Mouse (Mus musculus): ENCODE measurements at regions not wholly inside any gene's neighbourhood (a gene's known extent, or its start where the extent isn't known, plus 50 kb on each side); places are given as distances from the start of the nearest gene placed in this dataset.
A peak's percentile ranks its signal among the peaks of the same experiment; 100 is the strongest.

- TF ChIP-seq MYOG (IDR thresholded peaks at IDR 0.05; ENCODE audit: control insufficient read depth in 1 of 3, insufficient read depth in 1 of 3, insufficient read length in 2 of 3, low read depth in 2 of 3) (no peak), POLR2A (IDR thresholded peaks at IDR 0.05; ENCODE audit: insufficient read length, low read depth) (no peak), POLR2AphosphoS2 (IDR thresholded peaks at IDR 0.05; ENCODE audit: insufficient read length, low read depth) (no peak), TCF12 (IDR thresholded peaks at IDR 0.05; ENCODE audit: insufficient read depth, poor library complexity, severe bottlenecking) (no peak), MAX (IDR thresholded peaks at IDR 0.05; ENCODE audit: low read depth) (no peak), CEBPB (IDR thresholded peaks at IDR 0.05; ENCODE audit: insufficient read depth, poor library complexity, severe bottlenecking) (no peak), SRF (IDR thresholded peaks at IDR 0.05; ENCODE audit: control insufficient read depth, insufficient read length, low read depth) (no peak), USF1 (IDR thresholded peaks at IDR 0.05; ENCODE audit: low read depth) (no peak), MYOD1 (IDR thresholded peaks at IDR 0.05; ENCODE audit: control insufficient read depth in 1 of 3, insufficient read length in 2 of 3, low read depth in 2 of 3) (no peak), TCF3 (IDR thresholded peaks at IDR 0.05; ENCODE audit: insufficient read length, low read depth) (no peak), REST (IDR thresholded peaks at IDR 0.05; ENCODE audit: insufficient read depth, insufficient read length) (no peak), E2F4 (IDR thresholded peaks at IDR 0.05; ENCODE audit: insufficient read depth) (no peak)
- no peak overlapping the region for H3K4me3 ChIP-seq
These were observed 65.4 kb upstream of the Sv2b start for GRCm38 (mm10) chr7:75374506-75374905.

GRCm38 (mm10) chr7:75379595-75379994 lies 70.5 kb upstream of the Sv2b start:
- Histone ChIP-seq H3K4me3 (no peak overlapping the region), H3ac (ENCODE audit: control insufficient read depth, insufficient read length) (no peak overlapping the region), H3K79me2 (ENCODE audit: control insufficient read depth, insufficient read depth) (no peaks in the 10 kb centered on the region), H3K27me3 (ENCODE audit: control insufficient read depth, insufficient read depth, insufficient read length) (no peaks in the 10 kb centered on the region), H3K36me3 (ENCODE audit: control insufficient read depth, insufficient read depth) (no peaks in the 10 kb centered on the region), H3K4me2 (ENCODE audit: low read depth) (peak overlapping the region; percentile 62)
- TF ChIP-seq SRF (IDR thresholded peaks at IDR 0.05; ENCODE audit: control insufficient read depth, insufficient read length, low read depth) (no peak), CEBPB (IDR thresholded peaks at IDR 0.05; ENCODE audit: insufficient read depth, poor library complexity, severe bottlenecking) (no peak), TCF3 (IDR thresholded peaks at IDR 0.05; ENCODE audit: insufficient read length, low read depth) (no peak), MYOG (IDR thresholded peaks at IDR 0.05; ENCODE audit: control insufficient read depth in 1 of 3, insufficient read depth in 1 of 3, insufficient read length in 2 of 3, low read depth in 2 of 3) (peak in 1 of 3 experiments; percentile 12), TCF12 (IDR thresholded peaks at IDR 0.05; ENCODE audit: insufficient read depth, poor library complexity, severe bottlenecking) (no peak), MYOD1 (IDR thresholded peaks at IDR 0.05; ENCODE audit: control insufficient read depth in 1 of 3, insufficient read length in 2 of 3, low read depth in 2 of 3) (no peak), E2F4 (IDR thresholded peaks at IDR 0.05; ENCODE audit: insufficient read depth) (no peak), USF1 (IDR thresholded peaks at IDR 0.05; ENCODE audit: low read depth) (no peak)

More at GRCm38 (mm10) chr7:75374506-75374905, 65.4 kb upstream of the Sv2b start:
- no peaks in the 10 kb centered on the region for H3K36me3 ChIP-seq (ENCODE audit: control insufficient read depth, insufficient read depth)
- no peaks in the 10 kb centered on the region for H3K79me2 ChIP-seq (ENCODE audit: control insufficient read depth, insufficient read depth)
- H3K27me3 ChIP-seq (ENCODE audit: control insufficient read depth, insufficient read depth, insufficient read length), result no peaks in the 10 kb centered on the region
- H3ac ChIP-seq (ENCODE audit: control insufficient read depth, insufficient read length), result no peak overlapping the region
- no peak overlapping the region for H3K4me2 ChIP-seq (ENCODE audit: low read depth)

DNA sequence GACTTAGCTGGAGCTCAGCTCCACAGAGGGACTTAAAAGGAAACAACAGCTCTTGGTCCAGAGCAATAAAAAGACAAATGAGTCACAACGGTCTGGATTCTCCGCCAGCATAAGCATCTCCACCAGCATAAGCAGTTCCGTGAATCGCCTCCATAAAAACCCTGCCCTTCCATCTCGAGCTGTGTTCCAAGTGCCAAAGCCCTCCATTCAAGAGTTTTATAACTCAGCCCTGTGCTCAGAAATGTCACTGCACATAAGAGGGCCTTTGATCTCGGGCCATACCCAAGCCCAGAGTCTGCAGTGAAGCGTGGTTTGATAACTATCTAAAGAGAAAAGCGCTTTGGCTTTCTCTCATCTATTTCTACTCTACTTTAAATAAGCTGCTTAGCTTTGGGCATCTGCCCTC lies 70.8 kb upstream of the Akap13 start:
- Histone ChIP-seq H3K79me2 (ENCODE audit: control insufficient read depth, insufficient read depth) (no peaks in the 10 kb centered on the region), H3K4me3 (no peak overlapping the region), H3K36me3 (ENCODE audit: control insufficient read depth, insufficient read depth) (no peaks in the 10 kb centered on the region), H3K4me2 (ENCODE audit: low read depth) (peak overlapping the region; percentile 67), H3K27me3 (ENCODE audit: control insufficient read depth, insufficient read depth, insufficient read length) (no peaks in the 10 kb centered on the region), H3ac (ENCODE audit: control insufficient read depth, insufficient read length) (no peak overlapping the region)
- no peak for TF ChIP-seq USF1 (IDR thresholded peaks at IDR 0.05; ENCODE audit: low read depth)

- Histone ChIP-seq H3K36me3 (ENCODE audit: control insufficient read depth, insufficient read depth) (no peaks in the 10 kb centered on the region), H3K27me3 (ENCODE audit: control insufficient read depth, insufficient read depth, insufficient read length) (no peaks in the 10 kb centered on the region), H3K79me2 (ENCODE audit: control insufficient read depth, insufficient read depth) (no peaks in the 10 kb centered on the region), H3K4me2 (ENCODE audit: low read depth) (no peak overlapping the region), H3K4me3 (no peak overlapping the region), H3ac (ENCODE audit: control insufficient read depth, insufficient read length) (no peak overlapping the region)
- TF ChIP-seq MYOG (IDR thresholded peaks at IDR 0.05; ENCODE audit: control insufficient read depth in 1 of 3, insufficient read depth in 1 of 3, insufficient read length in 2 of 3, low read depth in 2 of 3), result no peak
- TF ChIP-seq MAX (IDR thresholded peaks at IDR 0.05; ENCODE audit: low read depth), result no peak
- TF ChIP-seq POLR2AphosphoS2 (IDR thresholded peaks at IDR 0.05; ENCODE audit: insufficient read length, low read depth), result no peak
- no peak for TF ChIP-seq POLR2A (IDR thresholded peaks at IDR 0.05; ENCODE audit: insufficient read length, low read depth)
- TF ChIP-seq CEBPB (IDR thresholded peaks at IDR 0.05; ENCODE audit: insufficient read depth, poor library complexity, severe bottlenecking), result no peak
- no peak for TF ChIP-seq USF1 (IDR thresholded peaks at IDR 0.05; ENCODE audit: low read depth)
- no peak for TF ChIP-seq TCF12 (IDR thresholded peaks at IDR 0.05; ENCODE audit: insufficient read depth, poor library complexity, severe bottlenecking)
- TF ChIP-seq TCF3 (IDR thresholded peaks at IDR 0.05; ENCODE audit: insufficient read length, low read depth), result no peak
- no peak for TF ChIP-seq MYOD1 (IDR thresholded peaks at IDR 0.05; ENCODE audit: control insufficient read depth in 1 of 3, insufficient read length in 2 of 3, low read depth in 2 of 3)
- no peak for TF ChIP-seq REST (IDR thresholded peaks at IDR 0.05; ENCODE audit: insufficient read depth, insufficient read length)
- no peak for TF ChIP-seq SRF (IDR thresholded peaks at IDR 0.05; ENCODE audit: control insufficient read depth, insufficient read length, low read depth)
- no peak for TF ChIP-seq E2F4 (IDR thresholded peaks at IDR 0.05; ENCODE audit: insufficient read depth)
These were observed 68.3 kb upstream of the Akap13 start for GRCm38 (mm10) chr7:75387033-75387432.

DNA sequence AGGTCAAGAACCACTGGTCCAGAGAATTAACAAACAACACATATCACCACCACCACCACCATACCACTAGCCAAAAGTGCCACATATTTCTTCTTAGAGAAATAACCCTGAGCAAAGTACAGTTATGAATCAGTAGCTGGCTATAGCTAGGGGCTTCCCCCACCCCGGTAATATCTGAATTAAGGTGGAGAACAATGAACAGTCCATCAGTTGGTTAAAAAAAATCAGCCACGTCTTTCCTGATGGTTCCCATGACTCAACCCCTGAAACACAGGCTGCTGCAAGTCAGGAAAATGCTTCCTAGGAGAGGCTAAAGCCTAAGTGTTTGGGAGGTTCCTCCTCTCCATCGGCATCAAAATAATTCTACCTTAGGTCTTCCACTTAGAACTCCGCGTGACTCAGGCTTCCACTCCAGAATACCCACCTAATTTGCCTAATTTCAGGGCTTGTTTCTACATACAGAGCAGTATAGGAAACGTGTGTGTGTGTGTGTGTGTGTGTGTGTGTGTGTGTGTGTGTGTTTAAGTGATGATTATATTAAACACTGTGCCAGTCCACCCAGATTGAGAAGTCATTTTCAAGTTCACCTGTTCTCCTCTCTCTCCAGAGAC lies 67.4 kb upstream of the Akap13 start:
- Histone ChIP-seq H3K4me3 (no peak overlapping the region), H3ac (ENCODE audit: control insufficient read depth, insufficient read length) (no peak overlapping the region), H3K79me2 (ENCODE audit: control insufficient read depth, insufficient read depth) (no peaks in the 10 kb centered on the region), H3K27me3 (ENCODE audit: control insufficient read depth, insufficient read depth, insufficient read length) (no peaks in the 10 kb centered on the region), H3K4me2 (ENCODE audit: low read depth) (no peak overlapping the region), H3K36me3 (ENCODE audit: control insufficient read depth, insufficient read depth) (no peaks in the 10 kb centered on the region)
- TF ChIP-seq MYOG (IDR thresholded peaks at IDR 0.05; ENCODE audit: control insufficient read depth in 1 of 3, insufficient read depth in 1 of 3, insufficient read length in 2 of 3, low read depth in 2 of 3), result no peak
- TF ChIP-seq POLR2AphosphoS2 (IDR thresholded peaks at IDR 0.05; ENCODE audit: insufficient read length, low read depth), result no peak
- TF ChIP-seq TCF3 (IDR thresholded peaks at IDR 0.05; ENCODE audit: insufficient read length, low read depth), result no peak
- no peak for TF ChIP-seq E2F4 (IDR thresholded peaks at IDR 0.05; ENCODE audit: insufficient read depth)
- no peak for TF ChIP-seq POLR2A (IDR thresholded peaks at IDR 0.05; ENCODE audit: insufficient read length, low read depth)

Data from myocyte (in vitro differentiated cells).